8 mouse cellular contexts compared by ENCODE assay signal in genomic region chr11:106065923-106066571, GRCm38 (mm10). TPM values are rescaled to one million over a fixed set of nuclear protein-coding genes. Genes with fewer than 3 reads are reported as not detected.
A peak's percentile ranks its signal among the peaks of the same experiment; 100 is the strongest.
DNase-seq lines count a peak whose midpoint lies in the region; ATAC-seq and TF ChIP-seq lines count a peak whose summit lies in the region.

TSS of gene Taco1 (plus strand) at chr11:106066061.

- H3K9me3 ChIP-seq in embryonic facial prominence, embryonic 14.5 days (ENCODE audit: control insufficient read depth, low read length): no peaks in the 10 kb centered on the region
- H3K9me3 ChIP-seq in limb, embryonic 13.5 days: no peaks in the 10 kb centered on the region
- H3K9me3 ChIP-seq in midbrain, embryonic 16.5 days (replicated peaks; ENCODE audit: control insufficient read depth, low read length, poor library complexity, severe bottlenecking): no peaks in the 10 kb centered on the region

- WGBS in embryonic facial prominence, embryonic 14.5 days: under 1% methylated on average over 46 of the region's 49 CpGs
- WGBS in heart, adult 2 months: under 1% methylated on average over 49 of the region's 49 CpGs
- under 1% methylated on average over 49 of the region's 49 CpGs for WGBS in limb, embryonic 13.5 days
- under 1% methylated on average over 49 of the region's 49 CpGs for WGBS in midbrain, embryonic 16.5 days

- ATAC-seq in embryonic facial prominence, embryonic 14.5 days (ENCODE audit: low read depth): peak; percentile 99
- ATAC-seq in limb, embryonic 13.5 days (ENCODE audit: low FRiP score, low read depth): peak; percentile 98
- peak; percentile 97 for ATAC-seq in midbrain, embryonic 16.5 days

- intact Hi-C loops in heart, adult 2 months (cut with DNase I): no loop called here

- peak within 1 kb of the TSS; percentile 81 for H3K9ac ChIP-seq in embryonic facial prominence, embryonic 14.5 days (ENCODE audit: low read depth, low read length)
- H3K9ac ChIP-seq in heart, adult 2 months (ENCODE audit: low read depth, low read length): peak within 1 kb of the TSS; percentile 87
- H3K9ac ChIP-seq in limb, embryonic 13.5 days: peak within 1 kb of the TSS; percentile 91
- peak within 1 kb of the TSS; percentile 89 for H3K9ac ChIP-seq in midbrain, embryonic 16.5 days (ENCODE audit: low read depth, low read length)

- no peaks in the 10 kb centered on the region for H3K27me3 ChIP-seq in embryonic facial prominence, embryonic 14.5 days (replicated peaks; ENCODE audit: control insufficient read depth, insufficient read depth, low read length)
- no peaks in the 10 kb centered on the region for H3K27me3 ChIP-seq in heart, adult 2 months (ENCODE audit: control insufficient read depth, insufficient read depth, low read length)
- H3K27me3 ChIP-seq in limb, embryonic 13.5 days: no peaks in the 10 kb centered on the region
- H3K27me3 ChIP-seq in midbrain, embryonic 16.5 days (ENCODE audit: control insufficient read depth, insufficient read depth, low read depth, low read length): no peaks in the 10 kb centered on the region

- H3K79me2 ChIP-seq in heart, adult 2 months (replicated peaks; ENCODE audit: control insufficient read depth, insufficient read depth, low read length): no peaks in the 10 kb centered on the region

- H3K4me2 ChIP-seq in embryonic facial prominence, embryonic 14.5 days (ENCODE audit: low read depth, low read length): peak within 1 kb of the TSS; percentile 92
- peak within 1 kb of the TSS; percentile 76 for H3K4me2 ChIP-seq in limb, embryonic 13.5 days (replicated peaks)
- H3K4me2 ChIP-seq in midbrain, embryonic 16.5 days (ENCODE audit: low read length): peak within 1 kb of the TSS; percentile 95

- no peaks in the 10 kb centered on the region for H3K36me3 ChIP-seq in embryonic facial prominence, embryonic 14.5 days (ENCODE audit: control insufficient read depth, insufficient read depth, low read length)
- no peaks in the 10 kb centered on the region; the same call in 1 of the 2 replicates for H3K36me3 ChIP-seq in heart, adult 2 months (ENCODE audit: control insufficient read depth, insufficient read depth, low read length)
- H3K36me3 ChIP-seq in limb, embryonic 13.5 days: peaks cover 14% of the 10 kb centered on the region
- H3K36me3 ChIP-seq in midbrain, embryonic 16.5 days (ENCODE audit: control insufficient read depth, insufficient read depth, low read length): no peaks in the 10 kb centered on the region

- TF ChIP-seq POLR2A in heart, adult 2 months (IDR thresholded peaks at IDR 0.05; ENCODE audit: insufficient read depth, low read depth, low read length): peak; percentile 81

- H3K4me1 ChIP-seq in embryonic facial prominence, embryonic 14.5 days (ENCODE audit: control insufficient read depth, insufficient read depth, low read length): 0 out of 2 replicates have a peak, but pooled peaks cover 8% of the 10 kb centered on the region
- H3K4me1 ChIP-seq in heart, adult 2 months (ENCODE audit: control insufficient read depth, insufficient read depth, low read length): peaks cover 4% of the 10 kb centered on the region
- peaks cover 10% of the 10 kb centered on the region for H3K4me1 ChIP-seq in limb, embryonic 13.5 days
- peaks cover 8% of the 10 kb centered on the region for H3K4me1 ChIP-seq in midbrain, embryonic 16.5 days (ENCODE audit: control insufficient read depth, insufficient read depth, low read length)

- H3K27ac ChIP-seq in embryonic facial prominence, embryonic 14.5 days (replicated peaks; ENCODE audit: low read depth, low read length): peak within 1 kb of the TSS; percentile 80
- peak within 1 kb of the TSS; percentile 88 for H3K27ac ChIP-seq in heart, adult 2 months
- H3K27ac ChIP-seq in limb, embryonic 13.5 days: peak within 1 kb of the TSS; percentile 87
- H3K27ac ChIP-seq in midbrain, embryonic 16.5 days (ENCODE audit: low read length): peak within 1 kb of the TSS; percentile 85

- peak; percentile 67 for TF ChIP-seq CTCF in heart, adult 2 months (IDR thresholded peaks at IDR 0.05)

- DNase-seq in 3T3-L1 (ENCODE audit: low read depth, low spot score): peak; percentile 97
- DNase-seq in adrenal gland, postnatal 4 days (ENCODE audit: low spot score in 2 of 2): peak; percentile 85 to 90
- DNase-seq in embryonic facial prominence, embryonic 14.5 days (ENCODE audit: low spot score): peak; percentile 97
- DNase-seq in heart, adult 2 months: peak; percentile 94 to 96
- DNase-seq in kidney, adult 8-10 months: peak; percentile 95 to 97
- DNase-seq in spleen, postnatal 10 days (ENCODE audit: low spot score in 2 of 2): peak; percentile 89 to 95

- H3K4me3 ChIP-seq in embryonic facial prominence, embryonic 14.5 days (ENCODE audit: low read depth, low read length): peak within 1 kb of the TSS; percentile 74
- H3K4me3 ChIP-seq in heart, adult 2 months: peak within 1 kb of the TSS; percentile 95
- peak within 1 kb of the TSS; percentile 90 for H3K4me3 ChIP-seq in limb, embryonic 13.5 days
- peak within 1 kb of the TSS; percentile 86 for H3K4me3 ChIP-seq in midbrain, embryonic 16.5 days (ENCODE audit: low read depth, low read length)

- peak; percentile 89; the same call in 1 of the 2 replicates for TF ChIP-seq EP300 in heart, adult 2 months (IDR thresholded peaks at IDR 0.05; ENCODE audit: insufficient read depth, low read depth, low read length)

RNA-seq across cellular contexts. Expression of gene Taco1, which starts in this region (rescaled TPM):
- total RNA-seq in adrenal gland, postnatal 4 days (2021): 10 to 100 TPM; 27.3 to 28.6 TPM
- polyA plus RNA-seq in embryonic facial prominence, embryonic 14.5 days (2014; fragmentation: Nextera tagmentation; extraction: Ambion mirVana): 7.8 and 8.2 TPM in 2 replicates
- 10 to 100 TPM; 56.4 to 59.6 TPM for total RNA-seq in heart, adult 2 months (2021)
- polyA plus RNA-seq in heart, adult 2 months (2012; rRNA removed): 32.8 and 45.3 TPM in 2 replicates
- 8.6 and 9.7 TPM in 2 replicates for polyA plus RNA-seq in limb, embryonic 13.5 days (2015; fragmentation: Nextera tagmentation; extraction: Ambion mirVana)
- polyA plus RNA-seq in midbrain, embryonic 16.5 days (2015; fragmentation: Nextera tagmentation; extraction: Ambion mirVana): 7.6 and 8.0 TPM in 2 replicates

Comparison
In these comparisons a context has a peak if more than half of its experiments do, and no peak if none do; other contexts are left out.
1. Peak in every context shown above with its lines: DNase-seq, ATAC-seq, H3K4me3 ChIP-seq and H3K27ac ChIP-seq.